Comparison of ENCODE assay signal across 8 mouse cellular contexts in genomic region chr10:80304862-80305261, GRCm38 (mm10). TPM values are rescaled to one million over a fixed set of nuclear protein-coding genes. Genes with fewer than 3 reads are reported as not detected.
A peak's percentile ranks its signal among the peaks of the same experiment; 100 is the strongest.
DNase-seq lines count a peak whose midpoint lies in the region; ATAC-seq and TF ChIP-seq lines count a peak whose summit lies in the region.

No protein-coding gene starts in this region.

- H3K9me3 ChIP-seq in heart, embryonic 11.5 days (replicated peaks; ENCODE audit: control insufficient read depth, low read length) = no peaks in the 10 kb centered on the region
- no peaks in the 10 kb centered on the region; the same call in 1 of the 2 replicates for H3K9me3 ChIP-seq in forebrain, embryonic 10.5 days
- H3K9me3 ChIP-seq in kidney, postnatal 0 days (replicated peaks; ENCODE audit: low read length) = no peaks in the 10 kb centered on the region
- H3K9me3 ChIP-seq in midbrain, embryonic 11.5 days (ENCODE audit: control insufficient read depth, low read length) = no peaks in the 10 kb centered on the region

- H3K27ac ChIP-seq in heart, embryonic 11.5 days (ENCODE audit: low read depth, low read length) = no peak overlapping the region
- 0 out of 2 replicates have a peak overlapping the region, but pooled peaks have one; percentile 31 for H3K27ac ChIP-seq in forebrain, embryonic 10.5 days
- H3K27ac ChIP-seq in kidney, postnatal 0 days = no peak overlapping the region
- no peak overlapping the region for H3K27ac ChIP-seq in midbrain, embryonic 11.5 days (ENCODE audit: low read depth, low read length)

- DNase-seq in heart, postnatal 14 days = no peak
- no peak for DNase-seq in forebrain, embryonic 10.5 days (ENCODE audit: extremely low spot score, low spot score)
- DNase-seq in kidney, postnatal 0 days (ENCODE audit: low spot score) = peak; percentile 45
- DNase-seq in midbrain, embryonic 11.5 days (ENCODE audit: low spot score, missing footprints) = peak; percentile 88
- peak; percentile 75 for DNase-seq in testis, postnatal 10 days (ENCODE audit: low spot score)
- DNase-seq in layer of hippocampus, adult 9-11 months = no peak
- DNase-seq in Muller cell, postnatal 12 days (ENCODE audit: inconsistent ontology term) = no peak

- peak overlapping the region; percentile 30; the same call in 1 of the 2 replicates for H3K4me2 ChIP-seq in heart, embryonic 11.5 days
- peak overlapping the region; percentile 43 for H3K4me2 ChIP-seq in kidney, postnatal 0 days (ENCODE audit: low read length)
- H3K4me2 ChIP-seq in midbrain, embryonic 11.5 days = no peak overlapping the region

- intact Hi-C loops in heart, postnatal 14 days (cut with DNase I) = no loop called here

- H3K27me3 ChIP-seq in heart, embryonic 11.5 days (ENCODE audit: control insufficient read depth, insufficient read depth, low read length) = peaks cover 71% of the 10 kb centered on the region
- peaks cover 77% of the 10 kb centered on the region for H3K27me3 ChIP-seq in forebrain, embryonic 10.5 days (ENCODE audit: poor library complexity, severe bottlenecking)
- H3K27me3 ChIP-seq in kidney, postnatal 0 days (ENCODE audit: insufficient read depth, low read length) = peaks cover 20% of the 10 kb centered on the region
- no peaks in the 10 kb centered on the region; the same call in 1 of the 2 replicates for H3K27me3 ChIP-seq in midbrain, embryonic 11.5 days (ENCODE audit: control insufficient read depth, insufficient read depth, low read length)

- H3K4me1 ChIP-seq in heart, embryonic 11.5 days (ENCODE audit: control insufficient read depth, insufficient read depth, low read length) = peaks cover 6% of the 10 kb centered on the region; the same call in 1 of the 2 replicates
- peaks cover 40% of the 10 kb centered on the region for H3K4me1 ChIP-seq in forebrain, embryonic 10.5 days
- peaks cover 3% of the 10 kb centered on the region; the same call in 1 of the 2 replicates for H3K4me1 ChIP-seq in kidney, postnatal 0 days (replicated peaks; ENCODE audit: insufficient read depth, low read length)
- H3K4me1 ChIP-seq in midbrain, embryonic 11.5 days (ENCODE audit: control insufficient read depth, insufficient read depth, low read length) = peaks cover 32% of the 10 kb centered on the region

- 6% methylated on average over 25 of the region's 25 CpGs for WGBS in heart, embryonic 11.5 days (ENCODE audit: insufficient replicate concordance)
- 20% methylated on average over 25 of the region's 25 CpGs for WGBS in forebrain, embryonic 10.5 days
- 13% methylated on average over 24 of the region's 25 CpGs for WGBS in kidney, postnatal 0 days
- 26% methylated on average over 25 of the region's 25 CpGs for WGBS in midbrain, embryonic 11.5 days

- no peaks in the 10 kb centered on the region for H3K36me3 ChIP-seq in heart, embryonic 11.5 days (ENCODE audit: control insufficient read depth, insufficient read depth, low read length)
- peaks cover 77% of the 10 kb centered on the region for H3K36me3 ChIP-seq in forebrain, embryonic 10.5 days (replicated peaks)
- H3K36me3 ChIP-seq in kidney, postnatal 0 days (ENCODE audit: insufficient read depth, low read length) = no peaks in the 10 kb centered on the region
- peaks cover 31% of the 10 kb centered on the region for H3K36me3 ChIP-seq in midbrain, embryonic 11.5 days (ENCODE audit: control insufficient read depth, insufficient read depth, low read length)

- ATAC-seq in heart, embryonic 11.5 days (replicated peaks; ENCODE audit: insufficient number of reproducible peaks, low FRiP score, low TSS enrichment) = no peak; the same call in 1 of the 2 replicates
- ATAC-seq in kidney, postnatal 0 days (replicated peaks; ENCODE audit: low FRiP score, low read depth) = no peak
- no peak for ATAC-seq in midbrain, embryonic 11.5 days (ENCODE audit: low FRiP score)

- H3K4me3 ChIP-seq in heart, embryonic 11.5 days (ENCODE audit: low read depth, low read length) = peak overlapping the region; percentile 2; the same call in 1 of the 2 replicates
- H3K4me3 ChIP-seq in forebrain, embryonic 10.5 days = peak overlapping the region; percentile 29
- no peak overlapping the region for H3K4me3 ChIP-seq in kidney, postnatal 0 days (replicated peaks; ENCODE audit: low read depth, low read length)
- H3K4me3 ChIP-seq in midbrain, embryonic 11.5 days (ENCODE audit: low read depth, low read length) = no peak overlapping the region; the same call in 1 of the 2 replicates

- no peak for TF ChIP-seq CTCF in kidney, postnatal 0 days (IDR thresholded peaks at IDR 0.05; ENCODE audit: low read depth)

- no peak overlapping the region for H3K9ac ChIP-seq in heart, embryonic 11.5 days (ENCODE audit: low read depth, low read length)
- H3K9ac ChIP-seq in kidney, postnatal 0 days (ENCODE audit: low read depth, low read length) = no peak overlapping the region
- H3K9ac ChIP-seq in midbrain, embryonic 11.5 days (ENCODE audit: low read length) = no peak overlapping the region

RNA-seq across cellular contexts. Expression of gene Apc2, which starts 9.1 kb away (rescaled TPM):
- 0.55 and 0.69 TPM in 2 replicates for polyA plus RNA-seq in heart, embryonic 11.5 days (2014; fragmentation: Nextera tagmentation; extraction: Ambion mirVana)
- 1 to 10 TPM; 2.3 to 3.6 TPM for total RNA-seq in heart, postnatal 14 days (2021)
- 19.4 and 27.0 TPM in 2 replicates for polyA plus RNA-seq in forebrain, embryonic 10.5 days (2016; fragmentation: Nextera tagmentation; extraction: Ambion mirVana)
- 0.51 and 0.86 TPM in 2 replicates for polyA plus RNA-seq in kidney, postnatal 0 days (2015; fragmentation: Nextera tagmentation; extraction: Ambion mirVana)
- polyA plus RNA-seq in midbrain, embryonic 11.5 days (2014; fragmentation: Nextera tagmentation; extraction: Ambion mirVana) = 63.4 and 66.5 TPM in 2 replicates

RNA-seq across cellular contexts. Expression of gene Rps15, which starts 12.6 kb away (rescaled TPM):
- 702 and 828 TPM in 2 replicates for polyA plus RNA-seq in heart, embryonic 11.5 days (2014; fragmentation: Nextera tagmentation; extraction: Ambion mirVana)
- total RNA-seq in heart, postnatal 14 days (2021) = 100 to 1,000 TPM; 652 to 716 TPM
- polyA plus RNA-seq in forebrain, embryonic 10.5 days (2016; fragmentation: Nextera tagmentation; extraction: Ambion mirVana) = 1,138 and 1,144 TPM in 2 replicates
- 974 and 1,069 TPM in 2 replicates for polyA plus RNA-seq in kidney, postnatal 0 days (2015; fragmentation: Nextera tagmentation; extraction: Ambion mirVana)
- polyA plus RNA-seq in midbrain, embryonic 11.5 days (2014; fragmentation: Nextera tagmentation; extraction: Ambion mirVana) = 752 and 845 TPM in 2 replicates

RNA-seq across cellular contexts. Expression of gene 2310011J03Rik, which starts 15.5 kb away (rescaled TPM):
- polyA plus RNA-seq in heart, embryonic 11.5 days (2014; fragmentation: Nextera tagmentation; extraction: Ambion mirVana) = 29.7 and 31.0 TPM in 2 replicates
- 10 to 100 TPM; 13.3 to 15.0 TPM for total RNA-seq in heart, postnatal 14 days (2021)
- 56.4 and 60.2 TPM in 2 replicates for polyA plus RNA-seq in forebrain, embryonic 10.5 days (2016; fragmentation: Nextera tagmentation; extraction: Ambion mirVana)
- polyA plus RNA-seq in kidney, postnatal 0 days (2015; fragmentation: Nextera tagmentation; extraction: Ambion mirVana) = 52.2 and 53.6 TPM in 2 replicates
- polyA plus RNA-seq in midbrain, embryonic 11.5 days (2014; fragmentation: Nextera tagmentation; extraction: Ambion mirVana) = 36.2 and 40.8 TPM in 2 replicates

RNA-seq across cellular contexts. Expression of gene Pcsk4, which starts 24.4 kb away (rescaled TPM):
- polyA plus RNA-seq in heart, embryonic 11.5 days (2014; fragmentation: Nextera tagmentation; extraction: Ambion mirVana) = 0.77 and 1.6 TPM in 2 replicates
- 1 to 10 TPM; 1.0 to 1.7 TPM for total RNA-seq in heart, postnatal 14 days (2021)
- polyA plus RNA-seq in forebrain, embryonic 10.5 days (2016; fragmentation: Nextera tagmentation; extraction: Ambion mirVana) = 5.7 and 6.7 TPM in 2 replicates
- 5.4 and 5.9 TPM in 2 replicates for polyA plus RNA-seq in kidney, postnatal 0 days (2015; fragmentation: Nextera tagmentation; extraction: Ambion mirVana)
- 1.5 and 1.8 TPM in 2 replicates for polyA plus RNA-seq in midbrain, embryonic 11.5 days (2014; fragmentation: Nextera tagmentation; extraction: Ambion mirVana)

RNA-seq across cellular contexts. Expression of gene Reep6, which starts 24.9 kb away (rescaled TPM):
- 4.9 and 7.3 TPM in 2 replicates for polyA plus RNA-seq in heart, embryonic 11.5 days (2014; fragmentation: Nextera tagmentation; extraction: Ambion mirVana)
- 1 to 10 TPM; 2.0 to 2.6 TPM for total RNA-seq in heart, postnatal 14 days (2021)
- 7.7 and 9.1 TPM in 2 replicates for polyA plus RNA-seq in forebrain, embryonic 10.5 days (2016; fragmentation: Nextera tagmentation; extraction: Ambion mirVana)
- 11.7 and 12.1 TPM in 2 replicates for polyA plus RNA-seq in kidney, postnatal 0 days (2015; fragmentation: Nextera tagmentation; extraction: Ambion mirVana)
- polyA plus RNA-seq in midbrain, embryonic 11.5 days (2014; fragmentation: Nextera tagmentation; extraction: Ambion mirVana) = 4.0 and 4.5 TPM in 2 replicates

Comparison
In these comparisons a context has a peak if more than half of its experiments do, and no peak if none do; other contexts are left out.
1. H3K4me3 ChIP-seq: peak in heart, embryonic 11.5 days (single experiment) and forebrain, embryonic 10.5 days (single experiment); none in kidney, postnatal 0 days (single experiment) and midbrain, embryonic 11.5 days (single experiment).
2. DNase-seq: peak in kidney, postnatal 0 days (single experiment), midbrain, embryonic 11.5 days (single experiment) and testis, postnatal 10 days (single experiment); none in heart, postnatal 14 days (0 of 2), forebrain, embryonic 10.5 days (single experiment), layer of hippocampus, adult 9-11 months (single experiment) and Muller cell, postnatal 12 days (single experiment).
3. RNA of gene Apc2, which starts 9.1 kb away (polyA plus RNA-seq): 63.4 to 66.5 TPM in midbrain, embryonic 11.5 days and 19.4 to 27.0 TPM in forebrain, embryonic 10.5 days; 0.51 to 0.86 TPM in kidney, postnatal 0 days and 0.55 to 0.69 TPM in heart, embryonic 11.5 days; every median in the first group is over 10 times any median in the second.